Mouse (Mus musculus) frontal cortex, postnatal 36 days (tissue): ENCODE measurements around the gene 4930452B06Rik.
A peak's percentile ranks its signal among the peaks of the same experiment; 100 is the strongest.

Experiments
- DNase-seq, 2 experiments: peaks; one replicate each; pipeline ENCODE4 v3.0.0; 2022; ENCODE audit warnings: low spot score in 2 of 2

The 4930452B06Rik gene

GRCm38 (mm10) chr14:8525232-8525631 lies 140.8 kb downstream of the 4930452B06Rik start:
- no peak for DNase-seq

- no peak for DNase-seq
These were observed 148.4 kb downstream of the 4930452B06Rik start for GRCm38 (mm10) chr14:8517681-8518080.

- no peak for DNase-seq
These were observed 152.0 kb downstream of the 4930452B06Rik start for GRCm38 (mm10) chr14:8514071-8514470.

GRCm38 (mm10) chr14:8511276-8511675 lies 154.8 kb downstream of the 4930452B06Rik start:
- peak in 1 of 2 experiments; percentile 19 for DNase-seq

GRCm38 (mm10) chr14:8510288-8510959 lies 155.6 kb downstream of the 4930452B06Rik start:
- DNase-seq, result no peak

- DNase-seq, result no peak
These were observed 157.4 kb downstream of the 4930452B06Rik start for GRCm38 (mm10) chr14:8508669-8509068.

- peak in 1 of 2 experiments; percentile 14 for DNase-seq
These were observed 161.8 kb downstream of the 4930452B06Rik start for GRCm38 (mm10) chr14:8504206-8504605.

- DNase-seq, result no peak
These were observed 162.7 kb downstream of the 4930452B06Rik start for GRCm38 (mm10) chr14:8503345-8503744.

GRCm38 (mm10) chr14:8502496-8502895 lies 163.5 kb downstream of the 4930452B06Rik start:
- DNase-seq, result peak in 1 of 2 experiments; percentile 49

- no peak for DNase-seq
These were observed 170.3 kb downstream of the 4930452B06Rik start for GRCm38 (mm10) chr14:8495691-8496090.

GRCm38 (mm10) chr14:8494952-8495351 lies 171.1 kb downstream of the 4930452B06Rik start:
- DNase-seq, result no peak

- DNase-seq, result no peak
These were observed 171.8 kb downstream of the 4930452B06Rik start for GRCm38 (mm10) chr14:8494260-8494659.

GRCm38 (mm10) chr14:8478098-8478497 lies 187.9 kb downstream of the 4930452B06Rik start:
- DNase-seq, result no peak

- DNase-seq, result no peak
These were observed 188.7 kb downstream of the 4930452B06Rik start for GRCm38 (mm10) chr14:8477348-8477747.

GRCm38 (mm10) chr14:8476606-8477005 lies 189.4 kb downstream of the 4930452B06Rik start:
- DNase-seq, result peak; percentile 38 to 74

- DNase-seq, result no peak
These were observed 190.2 kb downstream of the 4930452B06Rik start for GRCm38 (mm10) chr14:8475851-8476250.

- no peak for DNase-seq
These were observed 193.2 kb downstream of the 4930452B06Rik start for GRCm38 (mm10) chr14:8472884-8473283.

GRCm38 (mm10) chr14:8464401-8465154 lies 201.5 kb downstream of the 4930452B06Rik start:
- peak in 1 of 2 experiments; percentile 20 for DNase-seq

- DNase-seq, result no peak
These were observed 203.1 kb downstream of the 4930452B06Rik start for GRCm38 (mm10) chr14:8462973-8463372.

- DNase-seq, result no peak
These were observed 203.6 kb downstream of the 4930452B06Rik start for GRCm38 (mm10) chr14:8462321-8462909.

GRCm38 (mm10) chr14:8460226-8461129 lies 205.6 kb downstream of the 4930452B06Rik start:
- peak; percentile 64 to 78 for DNase-seq
